Mouse (Mus musculus) megakaryocyte, embryonic 14.5 days (primary cell): Measurements from ENCODE around the gene Ccdc33.

Experiments used
- FLI1 ChIP-seq: IDR thresholded peaks from 2 replicates; pipeline ENCODE4 v1.6.1; 2012; ENCODE audit warnings: low read length, inconsistent platforms, mixed read lengths
- GATA1 ChIP-seq: IDR thresholded peaks from 3 replicates; pipeline ENCODE4 v1.6.1; 2012; ENCODE audit warnings: mixed read lengths, low read length, inconsistent platforms, borderline replicate concordance

- TF ChIP-seq GATA1 (no peak), FLI1 (no peak)
Measured at GRCm38 (mm10) chr9:58084586-58084985, 34.0 kb downstream of the Ccdc33 start.
